Mouse (Mus musculus): ENCODE measurements around the gene Cd101. TPM values are rescaled to one million over a fixed set of nuclear protein-coding genes. Genes with fewer than 3 reads are reported as not detected.

Gene Cd101
- polyA plus RNA-seq, 1 experiment: 1.9 TPM

DNA sequence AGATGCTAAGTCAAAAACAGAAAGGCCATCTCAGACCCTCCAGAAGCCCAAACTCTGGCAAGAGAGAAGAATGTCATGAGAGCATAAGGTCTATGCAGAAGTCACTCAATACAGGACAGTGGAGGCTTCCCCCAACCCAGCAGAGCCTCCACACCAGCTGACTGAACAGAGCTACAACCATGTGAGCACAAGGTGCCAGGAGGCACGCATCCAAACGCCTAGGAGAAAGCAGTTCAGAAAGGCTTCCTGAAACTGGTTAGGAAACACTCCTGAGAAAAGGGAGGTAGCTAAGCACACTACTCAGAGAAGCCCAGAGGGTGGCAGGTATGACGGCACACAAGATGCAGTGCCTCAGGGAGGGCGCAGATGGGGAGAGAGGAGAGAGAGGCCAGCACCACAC, 77.8 kb downstream of the Cd101 start:
- Histone ChIP-seq H3K27ac (ENCODE audit: insufficient read depth, low read length) (no peak overlapping the region), H3K4me1 (ENCODE audit: control insufficient read depth, insufficient read depth, insufficient read length) (no peaks in the 10 kb centered on the region), H3K4me3 (ENCODE audit: extremely low read depth, insufficient read depth, insufficient read length) (no peak overlapping the region), H3K36me3 (ENCODE audit: control insufficient read depth, insufficient read depth, low read length) (peaks cover 40% of the 10 kb centered on the region), H3K27me3 (ENCODE audit: control insufficient read depth, insufficient read depth, low read length) (no peaks in the 10 kb centered on the region)
- WGBS: 96% methylated on average over 4 of the region's 4 CpGs
- TF ChIP-seq CTCF (IDR thresholded peaks at IDR 0.05; ENCODE audit: extremely low read depth, insufficient read depth, insufficient read length, insufficient replicate concordance): no peak
- no peak for TF ChIP-seq POLR2A (IDR thresholded peaks at IDR 0.05; ENCODE audit: low read depth, low read length)
- no peak for DNase-seq (ENCODE audit: low read depth in 1 of 2, low spot score in 2 of 2)

DNA sequence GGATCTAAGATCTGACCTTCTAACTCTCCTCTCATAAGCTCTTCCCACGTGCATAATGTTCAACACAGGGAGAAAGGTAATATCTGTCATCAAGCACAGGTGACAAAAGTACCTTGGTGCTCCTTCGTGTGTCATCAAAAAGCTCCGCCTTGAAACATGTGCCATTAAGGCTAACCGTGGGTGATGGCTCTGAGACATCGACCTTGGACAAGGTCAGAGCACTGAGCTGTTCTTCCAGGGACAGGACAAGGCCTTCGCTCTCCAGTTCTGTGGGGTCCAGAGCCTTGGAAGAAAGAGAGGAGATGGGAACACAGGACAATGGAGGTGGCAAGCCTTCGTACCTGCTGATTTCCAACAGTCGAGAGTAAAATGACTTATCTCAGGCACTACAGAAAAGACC, 82.1 kb downstream of the Cd101 start:
- no peak for DNase-seq (ENCODE audit: low read depth in 1 of 2, low spot score in 2 of 2)
- no peak for TF ChIP-seq POLR2A (IDR thresholded peaks at IDR 0.05; ENCODE audit: low read depth, low read length)
- no peak for TF ChIP-seq CTCF (IDR thresholded peaks at IDR 0.05; ENCODE audit: extremely low read depth, insufficient read depth, insufficient read length, insufficient replicate concordance)
- 94% methylated on average over 8 of the region's 8 CpGs for WGBS
- no peaks in the 10 kb centered on the region for H3K4me1 ChIP-seq (ENCODE audit: control insufficient read depth, insufficient read depth, insufficient read length)
- no peak overlapping the region for H3K27ac ChIP-seq (ENCODE audit: insufficient read depth, low read length)
- H3K27me3 ChIP-seq (ENCODE audit: control insufficient read depth, insufficient read depth, low read length): no peaks in the 10 kb centered on the region
- H3K36me3 ChIP-seq (ENCODE audit: control insufficient read depth, insufficient read depth, low read length): peaks cover 38% of the 10 kb centered on the region
- H3K4me3 ChIP-seq (ENCODE audit: extremely low read depth, insufficient read depth, insufficient read length): no peak overlapping the region

Other genes with a start within 250 kb of the Cd101 start
- gene Vtcn1, start 204.1 kb downstream of the Cd101 start, polyA plus RNA-seq (2012; rRNA removed): 0.04 TPM in 1 of 2 replicates, not detected in the other
- 1.4 TPM in 2 replicates for gene Trim45, start 107.4 kb downstream of the Cd101 start, polyA plus RNA-seq (2012; rRNA removed)
- 3.1 and 3.3 TPM in 2 replicates for gene Ttf2, start 59.9 kb downstream of the Cd101 start, polyA plus RNA-seq (2012; rRNA removed)
- gene Ptgfrn, start 80.7 kb upstream of the Cd101 start, polyA plus RNA-seq (2012; rRNA removed): 3.6 and 5.3 TPM in 2 replicates

Measured in spleen, adult 2 months (tissue).